Mouse (Mus musculus): Measurements from ENCODE around the gene Ctf2. TPM values are rescaled to one million over a fixed set of nuclear protein-coding genes. Genes with fewer than 3 reads are reported as not detected.
"Not testable (repeated sequence)": the region's sequence is repeated elsewhere in the genome, so short reads cannot be mapped to it uniquely, and the experiment has no call there.

Gene Ctf2
- polyA plus RNA-seq (2014; fragmentation: Nextera tagmentation; extraction: Ambion mirVana): 0.32 and 0.70 TPM in 2 replicates

DNA sequence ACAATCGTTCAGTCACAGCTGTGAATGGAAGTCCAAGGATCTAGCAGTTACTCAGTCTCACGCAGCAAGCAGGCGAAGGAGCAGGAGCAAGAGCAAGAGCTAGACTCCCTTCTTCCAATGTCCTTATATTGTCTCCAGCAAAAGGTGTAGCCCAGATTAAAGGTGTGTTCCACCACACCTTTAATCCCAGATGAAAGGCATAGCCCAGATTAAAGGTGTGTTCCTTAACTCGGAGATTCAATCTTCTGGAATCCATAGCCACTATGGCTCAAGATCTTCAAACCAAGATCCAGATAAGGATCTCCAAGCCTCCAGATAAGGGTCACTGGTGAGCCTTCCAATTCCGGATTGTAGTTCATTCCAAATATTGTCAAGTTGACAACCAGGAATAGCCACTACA lies at the start of gene Ctf2:
TSS of gene Ctf2 (minus strand) at position 101 of the 400 bp plus-strand sequence.
- not testable (repeated sequence) for ATAC-seq (ENCODE audit: insufficient number of reproducible peaks, low FRiP score, low TSS enrichment, low read depth); DNase-seq (ENCODE audit: low spot score); H3K4me2 ChIP-seq (ENCODE audit: low read depth, severe bottlenecking); H3K4me3 ChIP-seq (ENCODE audit: low read depth, low read length); H3K9ac ChIP-seq (ENCODE audit: low read length); H3K36me3 ChIP-seq (ENCODE audit: control insufficient read depth, insufficient read depth, low read length); H3K4me1 ChIP-seq (ENCODE audit: control insufficient read depth, insufficient read depth, low read length); H3K27me3 ChIP-seq (ENCODE audit: control insufficient read depth, insufficient read depth, low read length); H3K27ac ChIP-seq (replicated peaks; ENCODE audit: low read depth, low read length); H3K9me3 ChIP-seq (ENCODE audit: control insufficient read depth, low read length)
- WGBS: no CpG with 5 or more reads among the region's 5 CpGs

DNA sequence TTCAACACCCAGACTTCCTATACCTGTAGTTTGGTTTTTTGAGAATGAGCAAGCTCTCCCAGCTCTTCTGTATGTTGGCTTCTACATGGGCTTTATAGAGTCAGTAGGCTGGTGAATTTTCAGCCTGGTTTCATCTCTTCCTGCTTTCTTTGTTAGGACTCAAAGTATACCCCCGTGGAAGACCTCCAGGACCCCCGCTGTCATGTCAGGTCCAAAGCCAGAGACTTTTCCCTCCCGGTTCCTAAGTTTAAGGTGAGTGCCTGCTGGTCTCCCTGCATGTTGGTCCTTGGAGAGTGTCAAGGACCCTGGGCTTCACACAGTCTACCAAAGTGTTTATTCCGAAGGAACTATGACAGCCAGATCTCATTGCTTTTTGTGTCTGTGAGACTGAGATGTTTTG lies 46.4 kb upstream of the Ctf2 start:
- peak overlapping the region; percentile 70 for H3K4me3 ChIP-seq (ENCODE audit: low read depth, low read length)
- DNase-seq (ENCODE audit: low spot score): no peak
- peaks cover 7% of the 10 kb centered on the region; the same call in 1 of the 2 replicates for H3K36me3 ChIP-seq (ENCODE audit: control insufficient read depth, insufficient read depth, low read length)
- no peak overlapping the region for H3K27ac ChIP-seq (replicated peaks; ENCODE audit: low read depth, low read length)
- 82% methylated on average over 4 of the region's 4 CpGs for WGBS
- peak overlapping the region; percentile 92 for H3K9ac ChIP-seq (ENCODE audit: low read length)
- H3K4me2 ChIP-seq (ENCODE audit: low read depth, severe bottlenecking): peak overlapping the region; percentile 76
- H3K27me3 ChIP-seq (ENCODE audit: control insufficient read depth, insufficient read depth, low read length): no peaks in the 10 kb centered on the region
- H3K9me3 ChIP-seq (ENCODE audit: control insufficient read depth, low read length): no peaks in the 10 kb centered on the region
- peaks cover 8% of the 10 kb centered on the region for H3K4me1 ChIP-seq (ENCODE audit: control insufficient read depth, insufficient read depth, low read length)
- ATAC-seq (ENCODE audit: insufficient number of reproducible peaks, low FRiP score, low TSS enrichment, low read depth): no peak

DNA sequence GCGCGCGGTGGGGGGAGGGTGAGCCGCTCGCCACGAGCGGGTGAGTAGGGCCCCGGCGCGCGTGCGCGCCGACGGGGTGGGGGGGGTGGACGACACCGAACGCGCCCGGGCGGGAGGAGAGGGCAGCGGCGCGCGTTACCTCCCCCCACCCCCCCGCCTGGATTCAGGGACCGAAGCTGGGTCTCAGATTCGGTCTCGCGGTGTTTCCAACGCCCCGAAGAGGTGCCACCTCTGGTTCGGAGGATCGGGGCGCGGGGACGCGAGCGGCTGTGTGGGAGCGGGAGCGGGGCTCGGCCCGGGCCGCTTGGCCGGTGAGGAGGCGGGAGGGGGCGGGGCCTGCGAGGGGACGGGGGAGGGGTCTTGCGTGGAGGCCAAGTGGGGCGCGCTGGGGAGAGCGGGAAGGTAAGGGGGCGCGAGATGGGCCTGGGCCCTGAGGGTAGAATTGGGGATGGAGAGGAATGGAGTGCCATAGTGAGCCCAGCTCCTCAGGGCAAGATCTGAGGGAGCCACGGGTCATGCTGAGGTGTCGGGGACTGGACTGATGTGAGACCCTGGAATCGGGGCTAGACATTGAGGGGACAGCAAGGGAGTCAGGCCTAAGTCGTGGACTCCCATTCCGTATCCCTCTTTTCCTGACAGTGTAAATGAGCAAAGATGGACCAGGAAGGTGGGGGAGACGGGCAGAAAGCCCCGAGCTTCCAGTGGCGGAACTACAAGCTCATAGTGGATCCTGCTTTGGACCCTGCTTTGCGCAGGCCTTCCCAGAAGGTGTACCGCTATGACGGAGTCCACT lies 45.7 kb upstream of the Ctf2 start:
- Histone ChIP-seq H3K36me3 (ENCODE audit: control insufficient read depth, insufficient read depth, low read length) (peaks cover 7% of the 10 kb centered on the region; the same call in 1 of the 2 replicates), H3K4me1 (ENCODE audit: control insufficient read depth, insufficient read depth, low read length) (peaks cover 8% of the 10 kb centered on the region)
- WGBS: 3% methylated on average over 53 of the region's 66 CpGs

DNA sequence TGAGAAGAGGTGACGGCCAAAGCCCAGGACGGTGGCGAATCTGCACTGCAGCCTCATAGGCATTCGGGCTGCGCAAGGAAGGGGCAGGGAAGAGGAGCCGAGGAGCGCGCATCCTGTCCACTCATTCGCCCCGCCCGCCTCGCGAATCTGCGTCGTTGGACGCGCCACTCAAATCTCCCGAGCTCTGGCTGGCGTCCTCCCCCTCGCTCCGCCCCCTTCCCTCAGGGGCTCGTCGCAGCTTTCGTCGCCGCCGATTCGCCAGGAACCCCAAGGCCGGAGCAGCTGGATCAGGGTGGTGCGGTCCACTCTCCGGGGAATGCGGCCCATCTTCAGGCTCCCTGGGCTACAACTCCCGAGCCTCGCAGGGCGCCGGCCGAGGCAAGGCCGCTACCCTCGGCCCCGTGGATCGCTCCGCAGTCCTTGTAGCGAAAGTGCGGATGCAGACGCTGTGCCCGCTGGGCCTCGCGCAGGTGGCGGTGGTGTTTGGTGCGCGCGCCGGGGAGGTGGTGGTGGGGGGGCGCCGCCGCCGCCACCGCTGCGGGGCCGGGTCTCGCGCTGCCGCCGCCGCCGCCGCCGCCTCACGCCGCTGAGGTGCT lies 45.0 kb upstream of the Ctf2 start:
- under 1% methylated on average over 46 of the region's 70 CpGs for WGBS
- Histone ChIP-seq H3K9me3 (ENCODE audit: control insufficient read depth, low read length) (no peaks in the 10 kb centered on the region), H3K4me2 (ENCODE audit: low read depth, severe bottlenecking) (peak overlapping the region; percentile 76), H3K4me1 (ENCODE audit: control insufficient read depth, insufficient read depth, low read length) (peaks cover 8% of the 10 kb centered on the region), H3K27ac (replicated peaks; ENCODE audit: low read depth, low read length) (peak overlapping the region; percentile 91), H3K27me3 (ENCODE audit: control insufficient read depth, insufficient read depth, low read length) (no peaks in the 10 kb centered on the region), H3K36me3 (ENCODE audit: control insufficient read depth, insufficient read depth, low read length) (peaks cover 5% of the 10 kb centered on the region; the same call in 1 of the 2 replicates), H3K9ac (ENCODE audit: low read length) (peak overlapping the region; percentile 92), H3K4me3 (ENCODE audit: low read depth, low read length) (peak overlapping the region; percentile 70)
- peak; percentile 89 for ATAC-seq (ENCODE audit: insufficient number of reproducible peaks, low FRiP score, low TSS enrichment, low read depth)
- DNase-seq (ENCODE audit: low spot score): peak; percentile 96

More for the DNA sequence above, 45.7 kb upstream of the Ctf2 start:
- Histone ChIP-seq H3K9ac (ENCODE audit: low read length) (peak overlapping the region; percentile 92), H3K27ac (replicated peaks; ENCODE audit: low read depth, low read length) (peak overlapping the region; percentile 91), H3K27me3 (ENCODE audit: control insufficient read depth, insufficient read depth, low read length) (no peaks in the 10 kb centered on the region), H3K4me2 (ENCODE audit: low read depth, severe bottlenecking) (peak overlapping the region; percentile 76), H3K4me3 (ENCODE audit: low read depth, low read length) (peak overlapping the region; percentile 70), H3K9me3 (ENCODE audit: control insufficient read depth, low read length) (no peaks in the 10 kb centered on the region)
- peak; percentile 74 for DNase-seq (ENCODE audit: low spot score)
- ATAC-seq (ENCODE audit: insufficient number of reproducible peaks, low FRiP score, low TSS enrichment, low read depth): peak; percentile 48

DNA sequence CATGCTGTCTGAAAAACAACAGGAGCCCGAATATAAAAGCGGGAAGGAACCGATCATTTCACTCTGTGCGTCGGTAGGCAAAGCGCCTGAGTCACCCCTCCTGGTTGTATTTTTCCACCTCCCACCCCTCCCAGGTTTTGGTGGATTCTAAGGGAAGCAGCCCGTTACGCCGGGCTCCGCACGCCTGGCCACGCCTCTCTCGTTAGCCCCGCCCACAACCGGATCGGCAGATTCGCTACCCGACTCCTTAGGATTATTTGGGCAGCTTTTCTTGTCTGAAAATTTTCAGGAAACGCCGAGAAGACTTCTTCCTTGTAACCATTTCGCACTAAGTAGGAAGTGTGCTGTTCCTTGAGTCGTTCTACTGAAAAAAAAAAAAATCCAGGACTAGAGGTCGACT lies 44.5 kb upstream of the Ctf2 start, which contains the start of gene Setd1a:
TSS of gene Setd1a (plus strand) at position 245 of the 400 bp plus-strand sequence.
- Histone ChIP-seq H3K4me2 (ENCODE audit: low read depth, severe bottlenecking) (peak within 1 kb of the TSS; percentile 76), H3K9ac (ENCODE audit: low read length) (peak within 1 kb of the TSS; percentile 92), H3K4me1 (ENCODE audit: control insufficient read depth, insufficient read depth, low read length) (peaks cover 8% of the 10 kb centered on the region), H3K36me3 (ENCODE audit: control insufficient read depth, insufficient read depth, low read length) (peaks cover 4% of the 10 kb centered on the region; the same call in 1 of the 2 replicates), H3K9me3 (ENCODE audit: control insufficient read depth, low read length) (no peaks in the 10 kb centered on the region), H3K27ac (replicated peaks; ENCODE audit: low read depth, low read length) (peak within 1 kb of the TSS; percentile 91), H3K4me3 (ENCODE audit: low read depth, low read length) (peak within 1 kb of the TSS; percentile 70), H3K27me3 (ENCODE audit: control insufficient read depth, insufficient read depth, low read length) (no peaks in the 10 kb centered on the region)
- WGBS: under 1% methylated on average over 23 of the region's 23 CpGs
- DNase-seq (ENCODE audit: low spot score) (peak; percentile 92), ATAC-seq (ENCODE audit: insufficient number of reproducible peaks, low FRiP score, low TSS enrichment, low read depth) (peak; percentile 61; the same call in 1 of the 2 replicates)

DNA sequence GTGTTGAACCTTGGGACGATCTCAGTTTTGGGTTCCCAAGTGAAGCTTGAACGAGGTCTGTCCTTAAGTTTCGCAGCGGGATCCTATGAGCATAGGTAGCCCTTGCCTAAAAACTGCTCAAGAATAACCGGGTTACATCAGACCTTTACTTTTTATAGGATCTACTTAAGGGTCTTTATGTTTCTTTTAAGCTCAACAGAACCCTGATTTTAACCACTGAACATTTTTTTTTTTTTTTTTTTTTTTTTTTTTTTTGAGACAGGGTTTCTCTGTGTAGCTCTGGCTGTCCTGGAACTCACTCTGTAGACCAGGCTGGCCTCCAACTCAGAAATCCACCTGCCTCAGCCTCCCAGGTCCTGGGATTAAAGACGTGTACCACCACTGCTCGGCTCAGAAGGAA lies 43.9 kb upstream of the Ctf2 start:
- not testable (repeated sequence) for H3K4me1 ChIP-seq (ENCODE audit: control insufficient read depth, insufficient read depth, low read length); H3K9ac ChIP-seq (ENCODE audit: low read length); DNase-seq (ENCODE audit: low spot score); ATAC-seq (ENCODE audit: insufficient number of reproducible peaks, low FRiP score, low TSS enrichment, low read depth); H3K9me3 ChIP-seq (ENCODE audit: control insufficient read depth, low read length); H3K27ac ChIP-seq (replicated peaks; ENCODE audit: low read depth, low read length); H3K27me3 ChIP-seq (ENCODE audit: control insufficient read depth, insufficient read depth, low read length); H3K36me3 ChIP-seq (ENCODE audit: control insufficient read depth, insufficient read depth, low read length)
- WGBS: 75% methylated on average over 7 of the region's 7 CpGs
- peak overlapping the region; percentile 70 for H3K4me3 ChIP-seq (ENCODE audit: low read depth, low read length)
- H3K4me2 ChIP-seq (ENCODE audit: low read depth, severe bottlenecking): peak overlapping the region; percentile 76

DNA sequence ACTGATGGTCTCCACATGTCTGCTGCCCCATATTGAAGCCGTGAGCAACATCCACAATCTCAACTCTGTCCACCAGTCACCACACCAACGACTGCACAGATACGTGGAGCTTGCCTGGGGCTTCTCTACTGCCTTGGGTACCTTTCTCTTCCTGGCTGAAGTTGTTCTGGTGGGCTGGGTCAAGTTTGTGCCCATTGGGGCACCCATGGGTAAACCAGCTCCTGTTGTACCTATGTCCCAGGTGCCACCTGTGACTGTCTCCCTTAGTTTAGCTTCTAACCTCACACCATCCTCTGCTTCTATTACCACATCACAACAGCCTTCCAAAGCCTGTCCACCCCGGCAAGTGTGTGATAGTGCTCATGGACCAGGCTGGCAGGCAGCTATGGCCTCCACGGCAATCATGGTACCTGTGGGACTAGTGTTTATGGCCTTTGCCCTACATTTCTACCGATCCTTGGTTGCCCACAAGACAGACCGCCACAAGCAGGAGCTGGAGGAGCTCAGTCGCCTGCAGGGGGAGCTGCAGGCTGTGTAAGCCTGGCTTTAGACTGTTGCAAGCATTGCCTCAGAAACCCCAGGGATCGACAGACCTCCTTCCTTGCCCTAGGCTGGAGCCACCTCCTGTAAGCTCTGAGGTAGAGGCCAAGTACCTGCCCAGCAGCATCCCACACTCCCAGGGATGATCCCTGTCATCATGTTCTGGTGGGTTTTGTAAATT lies 41.9 kb upstream of the Ctf2 start:
- H3K9ac ChIP-seq (ENCODE audit: low read length): no peak overlapping the region
- H3K36me3 ChIP-seq (ENCODE audit: control insufficient read depth, insufficient read depth, low read length): no peaks in the 10 kb centered on the region; the same call in 1 of the 2 replicates
- ATAC-seq (ENCODE audit: insufficient number of reproducible peaks, low FRiP score, low TSS enrichment, low read depth) (no peak), DNase-seq (ENCODE audit: low spot score) (peak; percentile 75)
- H3K9me3 ChIP-seq (ENCODE audit: control insufficient read depth, low read length): no peaks in the 10 kb centered on the region
- H3K27ac ChIP-seq (replicated peaks; ENCODE audit: low read depth, low read length): no peak overlapping the region
- no peak overlapping the region for H3K4me3 ChIP-seq (ENCODE audit: low read depth, low read length)
- 45% methylated on average over 9 of the region's 9 CpGs for WGBS
- no peak overlapping the region for H3K4me2 ChIP-seq (ENCODE audit: low read depth, severe bottlenecking)
- H3K4me1 ChIP-seq (ENCODE audit: control insufficient read depth, insufficient read depth, low read length): peaks cover 17% of the 10 kb centered on the region
- H3K27me3 ChIP-seq (ENCODE audit: control insufficient read depth, insufficient read depth, low read length): no peaks in the 10 kb centered on the region

DNA sequence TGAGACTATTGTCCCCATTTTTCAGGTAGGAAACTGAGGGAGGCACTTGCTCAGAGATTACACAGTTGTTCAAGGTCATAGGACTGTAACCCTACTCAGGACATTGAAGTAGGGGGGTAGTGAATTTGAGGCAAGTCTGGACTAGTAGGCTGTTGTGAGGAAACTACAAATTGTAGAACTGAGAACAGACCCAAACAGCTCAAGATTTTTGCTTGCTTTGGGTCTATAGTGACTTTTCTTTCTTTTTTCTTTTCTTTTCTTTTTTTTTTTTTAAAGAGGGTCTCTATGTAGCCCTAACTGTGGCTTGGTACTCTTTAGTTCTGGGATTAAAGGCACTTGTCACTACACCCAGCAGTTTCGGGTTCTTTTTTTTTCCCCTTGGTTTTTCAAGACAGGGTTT lies 40.6 kb upstream of the Ctf2 start:
- Histone ChIP-seq H3K36me3 (ENCODE audit: control insufficient read depth, insufficient read depth, low read length) (peaks cover 4% of the 10 kb centered on the region), H3K9me3 (ENCODE audit: control insufficient read depth, low read length) (no peaks in the 10 kb centered on the region), H3K4me3 (ENCODE audit: low read depth, low read length) (no peak overlapping the region), H3K4me2 (ENCODE audit: low read depth, severe bottlenecking) (no peak overlapping the region), H3K27ac (replicated peaks; ENCODE audit: low read depth, low read length) (no peak overlapping the region), H3K9ac (ENCODE audit: low read length) (no peak overlapping the region), H3K4me1 (ENCODE audit: control insufficient read depth, insufficient read depth, low read length) (peaks cover 12% of the 10 kb centered on the region), H3K27me3 (ENCODE audit: control insufficient read depth, insufficient read depth, low read length) (no peaks in the 10 kb centered on the region)
- WGBS: 100% methylated on average over 1 of the region's 1 CpGs
- DNase-seq (ENCODE audit: low spot score): no peak
- ATAC-seq (ENCODE audit: insufficient number of reproducible peaks, low FRiP score, low TSS enrichment, low read depth): no peak
